Mouse (Mus musculus) mouse trophoblast stem cell (cell line): ENCODE measurements at regions not wholly inside any gene's neighbourhood (a gene's known extent, or its start where the extent isn't known, plus 50 kb on each side); places are given as distances from the start of the nearest gene placed in this dataset.

ENCODE experiments used
- in situ Hi-C, 2 experiments: fragments of 300-500 bp; cut with MseI, MboI; formaldehyde crosslinking; loops; 2 replicates in 1 of 2; 3 replicates in 1 of 2; pipeline ENCODE4 v1.15.1; 2025

DNA sequence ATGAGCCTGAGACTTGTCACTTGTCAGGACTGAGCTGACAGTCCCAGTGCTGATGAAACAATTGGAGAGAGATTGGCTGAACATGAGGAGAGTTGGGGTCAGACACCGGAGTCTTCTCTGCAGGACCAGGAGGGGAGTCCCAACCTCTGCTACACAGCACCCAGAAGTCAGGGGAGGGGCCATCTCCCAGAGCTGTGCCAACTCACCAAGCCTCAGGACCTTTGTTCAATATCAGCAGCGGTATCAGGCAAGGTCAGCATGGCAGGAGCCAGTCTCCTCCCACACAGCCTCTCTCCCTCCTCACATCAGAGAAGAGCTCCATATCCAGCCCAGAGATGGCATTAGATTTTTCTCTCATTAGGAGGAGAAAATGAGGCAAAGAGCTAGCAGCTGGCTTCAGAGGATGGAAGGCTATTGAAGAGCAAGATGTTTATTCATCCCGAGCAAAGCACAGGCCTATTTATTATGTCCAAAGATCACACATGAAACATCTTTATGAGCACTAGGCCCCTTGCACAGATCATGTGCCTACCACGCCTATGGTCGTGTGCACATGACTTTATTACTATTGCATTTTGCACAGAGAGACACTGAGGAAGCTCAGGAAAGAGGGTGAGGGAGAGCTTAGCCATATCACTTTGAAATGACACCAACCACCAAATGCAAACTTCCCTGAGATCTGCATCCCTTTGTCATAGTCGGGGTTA is 532.9 kb downstream of the Tshz3 start:
- in situ Hi-C loops, result no loop called here

- in situ Hi-C loops, result no loop called here
Observed at GRCm38 (mm10) chr7:37240832-37241231, 532.6 kb downstream of the Zfp536 start.

DNA sequence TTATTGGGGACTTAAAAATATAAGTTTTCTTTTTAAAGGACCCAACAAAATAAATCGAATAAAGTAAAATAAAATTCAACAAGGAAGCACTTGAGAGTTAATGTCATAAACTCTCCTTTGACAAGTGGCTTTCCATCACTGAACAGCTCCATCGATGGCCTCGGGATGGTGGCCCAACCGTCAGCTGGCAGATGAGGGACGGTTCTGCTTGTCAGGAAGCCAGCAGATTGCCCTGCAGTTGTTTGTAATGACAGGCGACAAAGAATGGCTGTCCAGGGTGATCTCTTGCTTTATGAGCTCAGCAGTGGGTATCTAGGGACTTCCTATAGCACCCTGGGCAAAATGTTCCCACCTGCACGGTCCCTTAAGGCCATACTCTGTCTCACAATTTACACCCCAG is 531.7 kb downstream of the Zfp536 start:
- in situ Hi-C loops, result no loop called here

DNA sequence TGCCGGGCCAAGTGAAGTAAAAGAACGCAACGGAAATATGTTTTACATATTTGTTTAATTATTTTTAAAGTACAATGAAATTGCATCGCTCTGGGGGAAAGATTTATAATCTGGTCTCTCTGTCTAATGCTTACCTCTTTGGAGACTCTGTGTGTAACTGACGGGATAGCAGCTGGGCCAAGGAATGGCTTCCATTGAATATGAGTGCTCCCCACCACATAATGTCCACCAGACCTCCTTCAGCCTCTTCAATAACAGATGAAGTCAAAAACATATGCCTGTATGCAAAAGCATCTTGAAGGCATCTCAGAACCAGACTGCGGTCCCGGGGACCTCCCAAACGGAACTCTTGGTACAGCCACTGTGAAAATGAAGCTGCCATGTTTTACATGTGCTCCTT is 531.0 kb downstream of the Zfp536 start:
- in situ Hi-C loops, result no loop called here

- in situ Hi-C loops, result no loop called here
Observed at GRCm38 (mm10) chr7:37246156-37246555, 527.3 kb downstream of the Zfp536 start.

GRCm38 (mm10) chr7:37254431-37254830 is 519.0 kb downstream of the Zfp536 start:
- in situ Hi-C loops, result no loop called here

DNA sequence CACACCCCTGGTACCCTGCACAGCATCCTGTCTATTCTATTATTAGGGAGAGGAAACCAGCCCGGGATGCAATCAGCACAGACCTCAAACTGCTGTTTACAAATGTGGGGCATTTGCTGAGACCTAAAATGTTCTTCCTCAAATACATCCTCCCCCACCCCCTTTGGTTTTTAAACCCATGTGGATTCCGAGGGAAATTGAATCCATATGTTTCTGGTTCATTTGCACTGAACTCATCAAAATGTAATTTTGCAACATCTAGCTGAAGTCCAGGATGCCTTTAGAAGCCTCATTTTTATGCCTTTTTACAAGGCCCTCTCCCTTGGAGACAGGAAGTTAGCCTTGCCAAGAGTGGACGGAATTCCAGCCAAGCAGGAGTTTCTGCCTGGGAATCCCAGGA is 517.6 kb downstream of the Zfp536 start:
- in situ Hi-C loops, result no loop called here

DNA sequence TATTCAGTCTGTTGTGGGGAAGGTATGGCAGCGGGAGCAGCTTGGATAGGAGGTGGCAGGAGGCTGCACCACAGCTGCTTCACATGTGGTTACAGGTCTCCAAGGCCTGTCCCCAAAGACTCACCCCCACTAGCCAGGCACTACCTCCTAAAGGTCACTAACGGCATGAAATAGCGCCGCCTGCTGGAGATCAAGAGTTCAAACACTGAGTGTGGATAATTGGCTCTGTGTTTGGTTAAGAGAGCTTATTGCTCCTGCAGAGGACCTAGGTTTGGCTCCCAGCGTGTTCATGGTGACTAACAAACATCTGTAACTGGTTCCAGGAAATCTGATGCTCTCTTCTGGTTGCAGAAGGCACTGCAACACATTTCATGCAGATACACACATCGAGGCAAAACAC is 514.1 kb downstream of the Zfp536 start:
- in situ Hi-C loops, result no loop called here

DNA sequence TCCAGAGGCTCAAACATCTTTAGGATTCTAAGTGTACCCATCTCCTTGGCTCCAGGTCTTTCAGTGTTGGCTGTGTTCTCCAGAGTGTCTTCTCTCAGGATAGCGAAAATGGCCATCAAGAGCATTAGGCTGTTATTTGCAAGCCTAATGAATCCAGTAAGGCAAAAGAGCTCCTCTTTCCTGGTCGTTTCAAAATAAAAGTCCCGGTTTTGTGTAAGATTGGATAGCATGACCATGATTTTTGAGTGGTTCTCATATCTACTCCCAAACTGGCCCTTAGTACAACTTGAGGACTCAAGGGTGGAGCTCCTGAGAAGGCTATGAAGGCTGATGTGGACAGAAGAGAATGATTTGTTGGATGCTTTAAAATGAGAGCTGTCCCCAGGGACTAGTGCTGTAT is 510.6 kb downstream of the Zfp536 start:
- in situ Hi-C loops, result no loop called here

- in situ Hi-C loops, result no loop called here
Observed at GRCm38 (mm10) chr7:37267404-37267803, 506.0 kb downstream of the Zfp536 start.

DNA sequence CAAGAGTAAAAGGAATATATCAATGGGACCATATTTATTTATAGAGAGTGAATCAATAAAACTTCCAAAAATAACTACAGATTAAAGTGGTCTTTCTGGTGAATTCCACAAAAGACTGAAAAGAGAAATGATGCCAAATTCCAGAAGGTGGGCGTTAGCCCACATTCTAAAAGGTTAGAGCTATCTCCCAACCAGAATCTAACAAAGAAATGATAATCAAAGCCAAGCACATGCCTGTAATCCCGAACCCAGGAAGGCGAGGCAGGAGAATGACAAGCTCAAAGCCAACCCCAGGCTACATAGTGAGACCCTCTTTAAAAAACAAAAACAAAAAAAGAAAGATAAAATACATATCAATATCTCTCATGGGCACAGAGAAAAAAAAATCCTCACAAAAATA is 502.6 kb downstream of the Zfp536 start:
- in situ Hi-C loops, result no loop called here

DNA sequence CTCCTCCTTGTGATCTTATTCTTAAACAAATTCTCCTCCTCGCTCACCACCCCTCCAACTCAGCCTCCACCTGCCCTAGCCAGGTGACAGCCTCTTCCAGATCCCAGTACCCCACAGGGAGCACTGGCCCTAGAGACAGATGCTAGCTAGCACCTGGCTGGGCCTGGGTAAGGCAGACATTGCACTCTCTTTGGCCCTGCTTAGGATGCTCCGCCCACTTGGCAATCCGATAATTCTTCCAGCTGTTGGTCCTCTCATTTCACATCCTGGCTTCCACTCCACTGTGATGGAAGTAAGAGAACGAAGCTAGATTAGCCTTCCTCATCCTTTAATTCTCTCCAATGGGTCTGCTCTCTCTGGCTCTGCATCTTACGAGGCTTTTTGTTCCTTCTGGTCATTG is 483.4 kb downstream of the Zfp536 start:
- in situ Hi-C loops, result no loop called here

DNA sequence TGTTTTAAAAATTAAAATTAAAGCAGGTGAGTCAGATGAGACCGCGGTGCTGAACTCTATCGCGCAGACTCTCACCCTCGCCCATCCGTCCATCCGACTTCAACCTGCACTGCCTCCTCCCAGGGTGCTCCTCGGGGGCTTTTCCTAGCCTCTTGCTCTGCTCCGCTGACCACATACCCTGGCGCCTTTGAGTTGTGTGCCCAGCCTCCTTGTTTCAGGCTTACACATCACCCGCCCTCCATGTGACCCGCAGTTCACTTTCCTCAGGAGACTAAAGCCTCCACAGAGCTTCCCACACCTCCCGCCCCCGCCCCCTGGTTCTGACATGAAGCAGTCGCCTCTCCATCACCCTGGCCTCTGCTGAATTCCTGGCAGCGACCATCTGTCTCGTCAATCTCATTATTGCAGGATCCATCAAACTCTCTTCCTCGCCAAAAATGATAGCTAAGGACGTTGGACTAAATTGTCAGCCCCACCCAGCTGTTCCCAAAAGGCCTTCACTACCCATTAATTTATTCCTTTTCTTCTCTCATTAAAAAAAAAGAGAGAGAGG is 482.9 kb downstream of the Zfp536 start:
- in situ Hi-C loops, result no loop called here

GRCm38 (mm10) chr7:37291726-37292125 is 481.7 kb downstream of the Zfp536 start:
- in situ Hi-C loops, result no loop called here

- in situ Hi-C loops, result no loop called here
Observed at GRCm38 (mm10) chr7:37292554-37292953, 480.9 kb downstream of the Zfp536 start.

DNA sequence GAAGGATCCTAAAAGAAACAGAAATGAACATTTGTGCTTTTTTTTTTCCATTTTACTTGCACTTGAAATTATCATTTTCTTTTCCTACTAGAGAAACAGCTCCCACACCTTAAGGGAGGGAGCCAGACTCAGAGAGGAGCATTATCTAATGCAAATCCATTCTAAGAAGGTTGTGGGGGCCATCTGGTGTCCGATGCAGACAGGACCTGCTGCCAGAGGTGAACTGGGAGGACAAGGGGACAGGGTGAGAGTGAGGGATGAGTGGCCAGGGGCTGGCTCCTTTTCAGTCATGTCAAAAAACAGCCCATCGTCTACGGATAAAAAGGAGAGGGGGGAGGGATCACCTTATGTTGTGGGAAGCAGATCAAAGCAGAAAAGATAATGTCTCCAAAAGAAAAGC is 474.6 kb downstream of the Zfp536 start:
- in situ Hi-C loops, result no loop called here

GRCm38 (mm10) chr7:37305463-37305862 is 468.0 kb downstream of the Zfp536 start:
- in situ Hi-C loops, result no loop called here

DNA sequence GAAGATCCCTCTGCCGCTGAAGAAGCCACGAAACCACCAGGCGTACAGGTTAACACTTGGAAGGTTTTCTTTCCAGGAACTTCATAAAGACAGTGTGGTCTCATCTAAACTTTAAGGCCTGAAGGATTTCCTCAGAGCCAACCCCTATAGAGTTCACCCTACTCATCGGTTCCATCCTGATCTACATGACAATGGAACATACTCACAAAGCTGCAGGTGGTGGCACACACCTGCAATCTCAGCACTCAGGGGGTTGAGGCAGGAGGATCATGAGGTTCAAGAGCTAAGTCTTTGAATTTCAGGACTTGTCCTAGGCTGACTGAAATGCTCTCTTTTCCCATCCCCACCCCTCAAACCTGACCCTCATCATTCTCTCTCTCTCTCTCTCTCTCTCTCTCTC is 466.2 kb downstream of the Zfp536 start:
- in situ Hi-C loops, result no loop called here

- in situ Hi-C loops, result loop anchor here in 1 of 2 experiments (25.0 kb wide), 1 partner anchor 1437 kb away; no protein-coding TSS in a partner anchor
Observed at GRCm38 (mm10) chr7:37324653-37325052, 448.8 kb downstream of the Zfp536 start.

DNA sequence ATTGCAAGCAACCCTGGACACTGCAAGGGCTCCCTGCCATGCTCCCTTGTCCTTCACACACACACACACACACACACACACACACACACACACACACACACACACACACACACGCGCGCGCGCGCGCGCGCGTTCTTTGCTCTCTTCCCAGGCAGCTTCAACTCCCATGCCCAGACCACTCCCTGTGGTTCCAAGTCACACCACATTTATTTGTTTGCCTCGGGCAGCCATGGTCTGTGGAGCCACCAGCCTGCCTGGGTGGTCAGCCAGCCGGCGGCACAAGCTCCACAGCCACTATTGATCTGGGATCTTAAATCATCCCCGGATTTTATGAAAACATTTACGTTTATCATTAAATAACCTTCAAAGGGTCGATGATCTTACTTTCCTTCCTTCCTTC is 440.0 kb downstream of the Zfp536 start:
- in situ Hi-C loops, result loop anchor here in 1 of 2 experiments (25.0 kb wide), 1 partner anchor 1446 kb away; no protein-coding TSS in a partner anchor

GRCm38 (mm10) chr7:37335212-37335611 is 438.2 kb downstream of the Zfp536 start:
- in situ Hi-C loops, result loop anchor here in 1 of 2 experiments (25.0 kb wide), 1 partner anchor 1448 kb away; no protein-coding TSS in a partner anchor

GRCm38 (mm10) chr7:37336171-37336850 is 437.1 kb downstream of the Zfp536 start:
- in situ Hi-C loops, result loop anchor here in 1 of 2 experiments (25.0 kb wide), 1 partner anchor 1449 kb away; no protein-coding TSS in a partner anchor
